Mouse (Mus musculus) heart, adult 18-20 months (tissue): ENCODE measurements around the gene Moap1. TPM values are rescaled to one million over a fixed set of nuclear protein-coding genes. Genes with fewer than 3 reads are reported as not detected.
A peak's percentile ranks its signal among the peaks of the same experiment; 100 is the strongest.

Source experiments
- DNase-seq, 2 experiments: peaks; one replicate each; pipeline ENCODE4 v3.0.0; 2021 to 2022; ENCODE audit warnings: mixed read lengths in 1 of 2
- total RNA-seq, 2 experiments: library from RNA; stranded (reverse); gene quantifications; 2 replicates each; pipeline ENCODE4 v1.2.3; 2021

The Moap1 gene
- total RNA-seq, 2 experiments from 2014 or later: 7.5 to 8.5 TPM

- DNase-seq: no peak
These were observed 37.4 kb downstream of the Moap1 start for GRCm38 (mm10) chr12:102705906-102706640.

- peak; percentile 86 to 91 for DNase-seq
These were observed 38.1 kb downstream of the Moap1 start for GRCm38 (mm10) chr12:102705216-102705871.

GRCm38 (mm10) chr12:102704457-102705198, 38.8 kb downstream of the Moap1 start, which contains the start of gene Itpk1:
Gene Itpk1, minus strand, starts transcription at chr12:102704930.
- peak in 1 of 2 experiments; percentile 71 for DNase-seq

GRCm38 (mm10) chr12:102703921-102704408, 39.5 kb downstream of the Moap1 start:
- DNase-seq: no peak

- DNase-seq: no peak
These were observed 40.0 kb downstream of the Moap1 start for GRCm38 (mm10) chr12:102703441-102703840.

- peak in 1 of 2 experiments; percentile 67 for DNase-seq
These were observed 40.4 kb downstream of the Moap1 start for GRCm38 (mm10) chr12:102703111-102703412.

GRCm38 (mm10) chr12:102702356-102703110, 40.9 kb downstream of the Moap1 start:
- DNase-seq: peak; percentile 76 to 94

GRCm38 (mm10) chr12:102701691-102702207, 41.7 kb downstream of the Moap1 start:
- DNase-seq: no peak

- DNase-seq: no peak
These were observed 43.0 kb downstream of the Moap1 start for GRCm38 (mm10) chr12:102700453-102700852.

- DNase-seq: no peak
These were observed 44.3 kb downstream of the Moap1 start for GRCm38 (mm10) chr12:102699156-102699555.

- no peak for DNase-seq
These were observed 45.3 kb downstream of the Moap1 start for GRCm38 (mm10) chr12:102698089-102698684.

- DNase-seq: no peak
These were observed 46.1 kb downstream of the Moap1 start for GRCm38 (mm10) chr12:102697381-102697780.

- no peak for DNase-seq
These were observed 46.7 kb downstream of the Moap1 start for GRCm38 (mm10) chr12:102696635-102697354.

- no peak for DNase-seq
These were observed 47.9 kb downstream of the Moap1 start for GRCm38 (mm10) chr12:102695369-102696239.

Other genes with a start within 250 kb of the Moap1 start
- gene Chga, start 188.7 kb downstream of the Moap1 start, total RNA-seq: not detected
- 10 to 100 TPM in 1 of 2 experiments, 1 to 10 TPM in 1; 9.1 to 12.4 TPM for gene Itpk1, start 38.7 kb downstream of the Moap1 start, total RNA-seq
- 1 to 10 TPM; 4.6 to 5.1 TPM for gene Tmem251, start 101 bp upstream of the Moap1 start, total RNA-seq
- not detected for gene Gm28051, start 14.1 kb upstream of the Moap1 start, total RNA-seq
- 10 to 100 TPM; 12.9 to 13.5 TPM for gene Gon7, start 14.1 kb upstream of the Moap1 start, total RNA-seq
- gene Ubr7, start 14.3 kb upstream of the Moap1 start, total RNA-seq: 10 to 100 TPM; 26.9 to 27.8 TPM
- 1 to 10 TPM; 3.8 to 4.1 TPM for gene Gm20604, start 15.0 kb upstream of the Moap1 start, total RNA-seq
- gene Btbd7, start 134.8 kb upstream of the Moap1 start, total RNA-seq: 10 to 100 TPM; 25.3 to 26.1 TPM
- gene Cox8c, start 155.7 kb upstream of the Moap1 start, total RNA-seq: not detected
- under 1 TPM in 1 of 2 experiments, not detected in 1; 0.05 TPM for gene Unc79, start 205.2 kb upstream of the Moap1 start, total RNA-seq